Mouse (Mus musculus) B cell, adult (primary cell): ENCODE data around the gene Iqcf6. TPM values are rescaled to one million over a fixed set of nuclear protein-coding genes. Genes with fewer than 3 reads are reported as not detected.

Experiments used
- total RNA-seq: library from RNA; stranded (reverse); gene quantifications from 4 replicates; pipeline ENCODE4 v1.2.4, GENCODE M21; 2023; ENCODE audit not compliant: inconsistent age

Gene Iqcf6
- not detected in 4 replicates for total RNA-seq

GRCm38 (mm10) chr9:106626282-106626681 is at the start of gene Iqcf6:
TSS of gene Iqcf6 (plus strand) at chr9:106626582.

GRCm38 (mm10) chr9:106655884-106656720 is 29.7 kb downstream of the Iqcf6 start, which contains the start of gene Grm2:
TSS of gene Grm2 (minus strand) at chr9:106656082.

Other genes starting within 250 kb of the Iqcf6 start
- 694 to 757 TPM (median 709 TPM) in 4 replicates for gene Rpl29, start 197.1 kb upstream of the Iqcf6 start, total RNA-seq
- gene Acy1, start 188.3 kb upstream of the Iqcf6 start, total RNA-seq: 16.8 to 22.2 TPM (median 18.6 TPM) in 4 replicates
- gene Abhd14b, start 179.1 kb upstream of the Iqcf6 start, total RNA-seq: 3.9 to 5.9 TPM (median 5.2 TPM) in 4 replicates
- 3.8 to 9.2 TPM (median 7.6 TPM) in 4 replicates for gene Abhd14a, start 178.9 kb upstream of the Iqcf6 start, total RNA-seq
- 3.9 to 8.1 TPM (median 6.0 TPM) in 4 replicates for gene Pcbp4, start 173.3 kb upstream of the Iqcf6 start, total RNA-seq
- gene Gpr62, start 160.6 kb upstream of the Iqcf6 start, total RNA-seq: 0.26 to 0.93 TPM (median 0.42 TPM) in 3 of 4 replicates, not detected in the other
- gene Rrp9, start 150.6 kb upstream of the Iqcf6 start, total RNA-seq: 53.8 to 65.3 TPM (median 59.2 TPM) in 4 replicates
- gene Parp3, start 149.6 kb upstream of the Iqcf6 start, total RNA-seq: 45.8 to 57.6 TPM (median 49.2 TPM) in 4 replicates
- not detected in 4 replicates for gene Iqcf1, start 126.6 kb upstream of the Iqcf6 start, total RNA-seq
- 1.4 TPM in 1 of 4 replicates, not detected in the others for gene Iqcf5, start 112.0 kb upstream of the Iqcf6 start, total RNA-seq
- gene Iqcf3, start 65.0 kb upstream of the Iqcf6 start, total RNA-seq: not detected in 4 replicates
- not detected in 4 replicates for gene Iqcf4, start 55.6 kb upstream of the Iqcf6 start, total RNA-seq
- gene Grm2, start 29.5 kb downstream of the Iqcf6 start, total RNA-seq: not detected in 4 replicates
- 33.3 to 39.5 TPM (median 36.0 TPM) in 4 replicates for gene Tex264, start 59.3 kb downstream of the Iqcf6 start, total RNA-seq
- gene Rad54l2, start 162.6 kb downstream of the Iqcf6 start, total RNA-seq: 29.6 to 37.8 TPM (median 34.4 TPM) in 4 replicates
- gene Dcaf1, start 195.3 kb downstream of the Iqcf6 start, total RNA-seq: 32.6 to 47.7 TPM (median 38.8 TPM) in 4 replicates